ENCODE assay signal across 8 mouse cellular contexts in genomic region chr2:19715564-19716238, GRCm38 (mm10). TPM values are rescaled to one million over a fixed set of nuclear protein-coding genes. Genes with fewer than 3 reads are reported as not detected.
DNase-seq lines count a peak whose midpoint lies in the region; ATAC-seq lines count a peak whose summit lies in the region.

No protein-coding gene starts in this region.

- WGBS in hindbrain, embryonic 15.5 days = 31% methylated on average over 11 of the region's 11 CpGs

- H3K4me3 ChIP-seq in hindbrain, embryonic 15.5 days = peak overlapping the region; percentile 29

- H3K36me3 ChIP-seq in hindbrain, embryonic 15.5 days = no peaks in the 10 kb centered on the region

- H3K9ac ChIP-seq in hindbrain, embryonic 15.5 days = 0 out of 2 replicates have a peak overlapping the region, but pooled peaks have one; percentile 26

- 0 out of 2 replicates have a peak, but pooled peaks cover 2% of the 10 kb centered on the region for H3K4me1 ChIP-seq in hindbrain, embryonic 15.5 days (replicated peaks)

- H3K4me2 ChIP-seq in hindbrain, embryonic 15.5 days = peak overlapping the region; percentile 53

- H3K9me3 ChIP-seq in hindbrain, embryonic 15.5 days = no peaks in the 10 kb centered on the region

- no peak overlapping the region for H3K27ac ChIP-seq in hindbrain, embryonic 15.5 days (replicated peaks)

- peak; percentile 12 for DNase-seq in cerebellum, adult 11 months
- DNase-seq in cerebellum, postnatal 4 days (ENCODE audit: low spot score in 2 of 2) = peak; percentile 32 to 62
- peak; percentile 80 for DNase-seq in gastrocnemius, adult 18-20 months (ENCODE audit: low spot score)
- peak; percentile 17 to 75 for DNase-seq in layer of hippocampus, postnatal 25 days (ENCODE audit: extremely low spot score in 1 of 2, low spot score in 1 of 2)
- DNase-seq in lung, postnatal 25 days (ENCODE audit: low spot score) = peak; percentile 80
- peak; percentile 71 to 77 for DNase-seq in right cerebral cortex, adult 2 months (ENCODE audit: low spot score in 2 of 2)

- ATAC-seq in cerebellum, adult (ENCODE audit: insufficient number of reproducible peaks, low FRiP score, low TSS enrichment) = no peak
- ATAC-seq in hindbrain, embryonic 15.5 days (ENCODE audit: low FRiP score, low read depth) = peak; percentile 89

- no peaks in the 10 kb centered on the region for H3K27me3 ChIP-seq in hindbrain, embryonic 15.5 days

RNA-seq across cellular contexts. Expression of gene Otud1, which starts 58.1 kb away (rescaled TPM):
- total RNA-seq in gastrocnemius, adult 18-20 months (2021) = 100 to 1,000 TPM in 1 of 2 experiments, 10 to 100 TPM in 1; 19.7 to 263 TPM
- polyA plus RNA-seq in hindbrain, embryonic 15.5 days (2015; fragmentation: Nextera tagmentation; extraction: Ambion mirVana) = 1.6 and 1.7 TPM in 2 replicates
- 10 to 100 TPM; 12.3 TPM for total RNA-seq in layer of hippocampus, postnatal 25 days (2021)

Comparison
In these comparisons a context has a peak if more than half of its experiments do, and no peak if none do; other contexts are left out.
1. DNase-seq: peak in every context shown above with its lines; median percentile 80 in gastrocnemius, adult 18-20 months; 80 in lung, postnatal 25 days; 74 in right cerebral cortex, adult 2 months; 47 in cerebellum, postnatal 4 days; 46 in layer of hippocampus, postnatal 25 days; 12 in cerebellum, adult 11 months.